Comparison of ENCODE assay signal across 8 mouse cellular contexts in genomic region chr2:19275602-19276539, GRCm38 (mm10).
DNase-seq lines count a peak whose midpoint lies in the region; ATAC-seq lines count a peak whose summit lies in the region.

No protein-coding gene starts in this region.

- H3K4me3 ChIP-seq in heart, embryonic 14.5 days (ENCODE audit: control insufficient read depth in 1 of 2, insufficient read depth in 1 of 2, low read depth in 1 of 2, low read length in 2 of 2), result peak overlapping the region; percentile 53 to 68
- peak overlapping the region; percentile 53 for H3K4me3 ChIP-seq in liver, embryonic 12.5 days

- WGBS in heart, embryonic 14.5 days, result 7% methylated on average over 25 of the region's 25 CpGs
- WGBS in liver, embryonic 12.5 days (ENCODE audit: insufficient replicate concordance), result 6% methylated on average over 25 of the region's 25 CpGs

- DNase-seq in CD8-positive naive resting alpha-beta T cell, adult 2 months (ENCODE audit: low read depth in 2 of 2, low spot score in 2 of 2), result peak; percentile 78 to 85
- peak; percentile 50 for DNase-seq in c-Kit-negative CD71-positive TER-119-positive erythroid progenitor cells, embryonic 14.5 days (ENCODE audit: low read depth, low spot score)
- DNase-seq in fibroblast of lung, adult 2 months (ENCODE audit: low read depth), result peak; percentile 26
- peak; percentile 91 for DNase-seq in kidney, postnatal 10 days
- peak; percentile 92 for DNase-seq in naive thymus-derived CD4-positive, alpha-beta T cell, adult 2 months (ENCODE audit: low read depth)
- DNase-seq in splenic B cell, adult 2 months (ENCODE audit: low read depth, low spot score), result peak; percentile 88

- H3K9ac ChIP-seq in heart, embryonic 14.5 days (ENCODE audit: low read length), result peak overlapping the region; percentile 77
- peak overlapping the region; percentile 56 for H3K9ac ChIP-seq in liver, embryonic 12.5 days

- ATAC-seq in heart, embryonic 14.5 days (ENCODE audit: insufficient number of reproducible peaks, insufficient read depth, low FRiP score, low read depth), result no peak
- ATAC-seq in liver, embryonic 12.5 days, result peak; percentile 63

- no peaks in the 10 kb centered on the region; a peak in 2 of 4 replicates for H3K4me1 ChIP-seq in heart, embryonic 14.5 days (ENCODE audit: control insufficient read depth in 2 of 2, insufficient read depth in 2 of 2, low read length in 2 of 2)
- H3K4me1 ChIP-seq in liver, embryonic 12.5 days, result peaks cover 7% of the 10 kb centered on the region; the same call in 1 of the 2 replicates

- peak overlapping the region; percentile 87 for H3K4me2 ChIP-seq in heart, embryonic 14.5 days (ENCODE audit: low read length)
- H3K4me2 ChIP-seq in liver, embryonic 12.5 days, result peak overlapping the region; percentile 77

- H3K36me3 ChIP-seq in heart, embryonic 14.5 days (ENCODE audit: control insufficient read depth, insufficient read depth, low read length), result no peaks in the 10 kb centered on the region
- H3K36me3 ChIP-seq in liver, embryonic 12.5 days, result no peaks in the 10 kb centered on the region
- H3K36me3 ChIP-seq in splenic B cell, adult 2 months (ENCODE audit: control insufficient read depth, insufficient read depth, low read length, poor library complexity, severe bottlenecking), result no peaks in the 10 kb centered on the region

- no peaks in the 10 kb centered on the region for H3K27me3 ChIP-seq in heart, embryonic 14.5 days (ENCODE audit: control insufficient read depth, insufficient read depth, low read length)
- no peaks in the 10 kb centered on the region for H3K27me3 ChIP-seq in liver, embryonic 12.5 days (replicated peaks)
- no peaks in the 10 kb centered on the region for H3K27me3 ChIP-seq in splenic B cell, adult 2 months (ENCODE audit: control insufficient read depth, insufficient read depth, low read length, poor library complexity, severe bottlenecking)

- H3K27ac ChIP-seq in heart, embryonic 14.5 days (replicated peaks in 1 of 2; ENCODE audit: control insufficient read depth in 1 of 2, insufficient read depth in 1 of 2, low read depth in 2 of 2, low read length in 2 of 2), result peak overlapping the region; percentile 62 to 67; a peak in 2 of 4 replicates
- H3K27ac ChIP-seq in liver, embryonic 12.5 days, result no peak overlapping the region

- no peaks in the 10 kb centered on the region for H3K9me3 ChIP-seq in heart, embryonic 14.5 days (ENCODE audit: control insufficient read depth, low read length)
- no peaks in the 10 kb centered on the region for H3K9me3 ChIP-seq in liver, embryonic 12.5 days (replicated peaks)

Comparison
In these comparisons a context has a peak if more than half of its experiments do, and no peak if none do; other contexts are left out.
1. DNase-seq: peak in every context shown above with its lines; median percentile 92 in naive thymus-derived CD4-positive, alpha-beta T cell, adult 2 months; 91 in kidney, postnatal 10 days; 88 in splenic B cell, adult 2 months; 82 in CD8-positive naive resting alpha-beta T cell, adult 2 months; 50 in c-Kit-negative CD71-positive TER-119-positive erythroid progenitor cells, embryonic 14.5 days; 26 in fibroblast of lung, adult 2 months.